Mouse (Mus musculus) megakaryocyte, embryonic 14.5 days (primary cell): ENCODE results near the gene Mpped2.

Experiments used
- FLI1 ChIP-seq: IDR thresholded peaks from 2 replicates; pipeline ENCODE4 v1.6.1; 2012; ENCODE audit warnings: low read length, inconsistent platforms, mixed read lengths
- GATA1 ChIP-seq: IDR thresholded peaks from 3 replicates; pipeline ENCODE4 v1.6.1; 2012; ENCODE audit warnings: mixed read lengths, low read length, inconsistent platforms, borderline replicate concordance

GRCm38 (mm10) chr2:106775994-106776393 is 82.9 kb downstream of the Mpped2 start:
- TF ChIP-seq GATA1 (no peak), FLI1 (no peak)
